Mouse (Mus musculus) thymus, adult 2 months (tissue): ENCODE results near the gene Cks1b. TPM values are rescaled to one million over a fixed set of nuclear protein-coding genes. Genes with fewer than 3 reads are reported as not detected.

Experiments
- DNase-seq: peaks from one replicate; pipeline ENCODE4 v3.0.0; 2021
- H3K27ac ChIP-seq: fragments of 200-500 bp; 2 replicates; pipeline ENCODE4 v1.5.1; 2012; ENCODE audit warnings: low read length, control low read depth; ENCODE audit not compliant: control insufficient read depth, insufficient read depth
- H3K27me3 ChIP-seq: fragments of 200-500 bp; 2 replicates; pipeline ENCODE4 v1.6.1; 2012; ENCODE audit warnings: mild to moderate bottlenecking, low read length, moderate library complexity, mixed read lengths; ENCODE audit not compliant: control insufficient read depth, insufficient read depth
- H3K36me3 ChIP-seq: fragments of 200-500 bp; 2 replicates; pipeline ENCODE4 v1.6.1; 2012; ENCODE audit warnings: mild to moderate bottlenecking, low read length, moderate library complexity; ENCODE audit not compliant: control insufficient read depth, insufficient read depth
- H3K4me1 ChIP-seq: fragments of 200-500 bp; replicated peaks from 2 replicates; pipeline ENCODE4 v1.6.1; 2012; ENCODE audit warnings: low read length; ENCODE audit not compliant: control insufficient read depth, insufficient read depth
- H3K4me3 ChIP-seq: fragments of 200-500 bp; 2 replicates; pipeline ENCODE4 v1.5.1; 2012; ENCODE audit warnings: mild to moderate bottlenecking, low read length, control low read depth, moderate library complexity; ENCODE audit not compliant: control insufficient read depth, insufficient read depth
- CTCF ChIP-seq: fragments of 200-500 bp; IDR thresholded peaks from 2 replicates; pipeline ENCODE4 v1.5.1; 2012; ENCODE audit warnings: mild to moderate bottlenecking, control low read depth, low read length, moderate library complexity, borderline replicate concordance; ENCODE audit not compliant: control insufficient read depth, poor library complexity, insufficient read depth; ENCODE audit errors: extremely low read depth
- POLR2A ChIP-seq: fragments of 200-500 bp; IDR thresholded peaks from 2 replicates; pipeline ENCODE4 v1.6.1; 2012; ENCODE audit warnings: mild to moderate bottlenecking, low read length, control low read depth, moderate library complexity; ENCODE audit not compliant: control insufficient read depth, poor library complexity, insufficient read depth; ENCODE audit errors: extremely low read depth
- WGBS: fragments of 180-500 bp; shearing (Covaris S2); methylation state at CpG from one replicate; pipeline ENCODE4 v1.1.7; 2018; 5-methylcytosine and 5-hydroxymethylcytosine counted together
- polyA plus RNA-seq: library from polyadenylated mRNA; depleted of rRNA; stranded (reverse); fragments of >200 nt; gene quantifications from 2 replicates; pipeline ENCODE4 v1.2.3, GENCODE M21; 2012

The Cks1b gene
- polyA plus RNA-seq, 1 experiment, result 104 TPM

GRCm38 (mm10) chr3:89420421-89420820, 2.2 kb upstream of the Cks1b start:
- no peak overlapping the region for H3K27ac ChIP-seq
- 70% methylated on average over 2 of the region's 2 CpGs for WGBS
- no peak overlapping the region for H3K4me3 ChIP-seq
- H3K27me3 ChIP-seq, result no peaks in the 10 kb centered on the region
- no peak for DNase-seq
- peaks cover 18% of the 10 kb centered on the region for H3K36me3 ChIP-seq
- TF ChIP-seq POLR2A (no peak), CTCF (no peak)
- peaks cover 9% of the 10 kb centered on the region for H3K4me1 ChIP-seq

GRCm38 (mm10) chr3:89419981-89420380, 1.8 kb upstream of the Cks1b start:
- 75% methylated on average over 3 of the region's 3 CpGs for WGBS
- TF ChIP-seq POLR2A, result no peak
- no peak for TF ChIP-seq CTCF
- Histone ChIP-seq H3K27ac (no peak overlapping the region), H3K4me1 (peaks cover 9% of the 10 kb centered on the region), H3K4me3 (no peak overlapping the region), H3K36me3 (peaks cover 16% of the 10 kb centered on the region), H3K27me3 (no peaks in the 10 kb centered on the region)
- DNase-seq, result no peak

GRCm38 (mm10) chr3:89419571-89419970, 1.4 kb upstream of the Cks1b start:
- Histone ChIP-seq H3K27me3 (no peaks in the 10 kb centered on the region), H3K4me3 (no peak overlapping the region; the same call in 1 of the 2 replicates), H3K4me1 (peaks cover 9% of the 10 kb centered on the region), H3K36me3 (peaks cover 12% of the 10 kb centered on the region), H3K27ac (no peak overlapping the region)
- 44% methylated on average over 9 of the region's 9 CpGs for WGBS
- DNase-seq, result no peak
- TF ChIP-seq POLR2A (no peak), CTCF (no peak)

- TF ChIP-seq CTCF, result no peak
- 0 out of 2 replicates have a peak, but pooled peaks have one; percentile 14 for TF ChIP-seq POLR2A
- under 1% methylated on average over 16 of the region's 16 CpGs for WGBS
- Histone ChIP-seq H3K4me1 (peaks cover 9% of the 10 kb centered on the region), H3K4me3 (peak overlapping the region; percentile 62), H3K27me3 (no peaks in the 10 kb centered on the region), H3K36me3 (peaks cover 5% of the 10 kb centered on the region), H3K27ac (peak overlapping the region; percentile 64; the same call in 1 of the 2 replicates)
- DNase-seq, result no peak
Observed at GRCm38 (mm10) chr3:89418861-89419250, 673 bp upstream of the Cks1b start.

- TF ChIP-seq POLR2A (no peak), CTCF (no peak)
- no peak for DNase-seq
- Histone ChIP-seq H3K27ac (no peak overlapping the region), H3K4me1 (peaks cover 9% of the 10 kb centered on the region), H3K27me3 (no peaks in the 10 kb centered on the region), H3K36me3 (no peaks in the 10 kb centered on the region), H3K4me3 (peak overlapping the region; percentile 62)
- under 1% methylated on average over 20 of the region's 20 CpGs for WGBS
Observed at GRCm38 (mm10) chr3:89417840-89418169, 378 bp downstream of the Cks1b start.

GRCm38 (mm10) chr3:89417131-89417530, 1.1 kb downstream of the Cks1b start:
- no peak for TF ChIP-seq CTCF
- no peak for TF ChIP-seq POLR2A
- Histone ChIP-seq H3K27me3 (no peaks in the 10 kb centered on the region), H3K4me1 (peaks cover 9% of the 10 kb centered on the region), H3K36me3 (no peaks in the 10 kb centered on the region), H3K4me3 (no peak overlapping the region), H3K27ac (no peak overlapping the region)
- WGBS, result 27% methylated on average over 2 of the region's 2 CpGs
- DNase-seq, result no peak

GRCm38 (mm10) chr3:89416158-89416557, 2.0 kb downstream of the Cks1b start:
- 98% methylated on average over 8 of the region's 8 CpGs for WGBS
- no peak overlapping the region for H3K27ac ChIP-seq
- no peak overlapping the region for H3K4me3 ChIP-seq
- no peaks in the 10 kb centered on the region for H3K36me3 ChIP-seq
- DNase-seq, result no peak
- H3K4me1 ChIP-seq, result peaks cover 11% of the 10 kb centered on the region
- no peaks in the 10 kb centered on the region for H3K27me3 ChIP-seq
- TF ChIP-seq CTCF (no peak), POLR2A (no peak)
